Mouse (Mus musculus): ENCODE measurements around the gene Sctr. TPM values are rescaled to one million over a fixed set of nuclear protein-coding genes. Genes with fewer than 3 reads are reported as not detected.

Gene Sctr
- polyA plus RNA-seq, 1 experiment from 2014 or later = 0.23 TPM

DNA sequence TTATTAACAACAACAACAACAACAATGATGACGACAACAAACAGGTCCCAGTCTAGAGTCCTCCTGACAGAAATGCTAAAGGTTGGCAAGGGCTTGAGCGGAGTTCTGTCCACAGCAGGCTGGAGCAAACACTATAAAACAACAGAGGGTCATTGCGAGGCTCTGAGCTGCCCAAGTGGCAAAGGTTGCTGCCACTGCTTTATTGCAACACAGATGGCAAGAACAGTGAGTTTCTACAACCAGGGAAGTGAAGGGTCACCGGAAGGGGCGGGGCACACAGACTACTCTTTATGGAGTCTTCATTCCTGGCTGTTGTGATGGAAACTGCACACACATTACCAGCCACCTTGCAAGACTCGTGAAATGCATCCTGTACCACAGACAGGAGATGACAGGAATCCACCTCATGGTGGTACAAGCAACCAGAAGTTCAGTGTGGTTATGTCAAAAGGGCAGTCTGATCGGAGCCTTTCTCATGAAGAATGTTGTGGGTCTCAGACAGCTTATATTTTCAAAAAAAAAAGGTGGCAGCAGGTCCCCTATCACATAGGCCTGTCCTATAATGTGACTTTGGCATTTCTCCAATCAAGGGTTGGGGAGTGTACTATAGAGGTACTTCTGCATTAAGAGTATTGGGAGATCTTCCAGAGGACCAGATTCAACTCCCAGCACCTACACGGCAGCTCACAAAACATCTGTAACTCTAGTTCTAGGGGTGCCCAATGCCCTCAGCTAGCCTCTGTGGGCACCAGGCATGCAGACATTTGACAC lies 93.9 kb downstream of the Sctr start:
- no peak for DNase-seq (ENCODE audit: low spot score)

DNA sequence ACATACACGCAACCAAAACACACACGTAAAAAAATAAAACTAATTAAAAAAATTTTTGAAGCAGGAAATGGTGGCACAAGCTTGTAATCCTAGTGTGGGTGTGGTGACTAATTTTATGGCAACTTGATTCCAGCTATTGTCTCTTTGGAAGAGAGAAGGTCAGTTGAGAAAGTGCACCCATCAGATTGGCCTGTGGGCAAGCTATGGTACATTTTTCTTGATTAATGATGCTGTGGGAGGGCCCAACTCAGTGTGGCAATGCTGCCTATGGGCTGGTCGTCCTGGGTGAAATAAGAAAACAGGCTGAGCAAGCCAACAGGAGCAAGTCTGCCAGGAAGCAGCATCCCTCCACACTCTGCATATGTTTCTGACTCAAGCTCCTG lies 94.5 kb downstream of the Sctr start:
- no peak for DNase-seq (ENCODE audit: low spot score)

DNA sequence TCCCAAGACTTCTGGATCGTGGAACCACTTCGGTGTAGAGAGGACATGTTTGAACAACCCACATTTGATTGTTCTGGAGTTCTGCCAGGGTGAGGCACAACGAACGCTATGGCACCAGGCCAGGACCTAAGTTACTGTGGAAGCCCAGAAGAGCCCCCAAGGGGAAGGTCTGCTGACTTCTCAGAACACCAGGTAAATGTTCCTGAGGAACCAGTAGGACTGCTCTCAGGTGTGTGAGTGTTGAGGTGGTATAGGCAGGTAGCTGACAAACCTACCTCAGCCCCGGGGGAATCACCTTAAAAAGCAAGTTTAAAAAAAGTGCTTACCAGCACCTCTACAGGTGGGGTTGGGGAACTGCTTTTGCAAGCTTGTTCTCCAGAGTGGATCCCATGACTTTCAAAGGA lies 98.9 kb downstream of the Sctr start:
- no peak for DNase-seq (ENCODE audit: low spot score)

DNA sequence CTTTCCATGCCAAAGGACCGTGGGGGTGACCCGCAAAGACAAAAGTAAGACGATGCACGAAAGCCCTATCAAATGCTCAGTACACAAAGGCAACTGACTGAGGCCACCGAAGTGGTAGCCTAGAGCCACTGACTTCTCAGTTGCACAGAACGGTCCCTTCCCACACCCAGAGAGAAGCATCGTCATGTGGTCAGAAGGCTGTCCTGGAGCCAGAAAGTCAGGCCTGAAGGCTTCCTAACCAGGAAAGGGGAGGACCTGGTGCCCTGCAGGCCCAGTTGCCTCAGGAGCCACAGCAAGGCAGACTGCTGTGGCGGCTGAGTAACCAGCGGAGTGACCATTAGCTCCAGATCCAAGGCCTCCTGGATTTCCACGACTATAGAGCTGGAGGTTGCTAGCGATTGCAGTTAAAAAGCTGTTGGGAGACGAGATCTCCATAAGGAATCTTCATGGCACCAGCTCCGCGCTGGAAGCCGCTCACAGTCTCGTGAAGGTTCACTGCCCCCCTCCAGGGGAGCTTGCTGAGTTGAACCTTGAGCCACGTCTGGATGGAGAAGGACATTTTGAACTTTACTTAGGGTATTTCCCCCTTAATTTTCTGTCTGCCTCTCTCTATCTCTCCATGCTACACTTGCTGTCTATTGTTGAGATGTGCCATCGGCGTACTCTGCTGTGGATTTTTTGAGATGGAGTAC lies 103.2 kb downstream of the Sctr start:
- no peak for DNase-seq (ENCODE audit: low spot score)

DNA sequence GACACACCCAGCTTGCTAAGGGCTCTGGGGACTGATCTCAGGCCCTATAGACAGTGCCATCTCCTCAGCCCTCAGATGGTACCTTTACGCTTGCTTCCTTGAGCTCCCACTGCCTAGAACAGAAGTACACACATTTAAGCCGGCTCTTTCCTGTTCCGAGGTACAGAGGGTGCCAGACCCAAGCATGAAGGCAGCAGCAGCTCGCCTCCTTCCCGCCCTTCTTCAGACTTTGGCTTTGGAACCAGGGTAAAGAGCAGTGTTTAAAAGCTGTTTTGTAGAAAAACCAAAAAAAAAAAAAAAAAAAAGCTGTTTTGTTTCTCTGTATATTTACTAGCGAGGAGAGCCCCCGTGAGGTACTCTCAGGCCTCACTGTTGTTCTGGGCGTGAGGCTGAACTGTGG lies 105.1 kb downstream of the Sctr start:
- DNase-seq (ENCODE audit: low spot score) = no peak

DNA sequence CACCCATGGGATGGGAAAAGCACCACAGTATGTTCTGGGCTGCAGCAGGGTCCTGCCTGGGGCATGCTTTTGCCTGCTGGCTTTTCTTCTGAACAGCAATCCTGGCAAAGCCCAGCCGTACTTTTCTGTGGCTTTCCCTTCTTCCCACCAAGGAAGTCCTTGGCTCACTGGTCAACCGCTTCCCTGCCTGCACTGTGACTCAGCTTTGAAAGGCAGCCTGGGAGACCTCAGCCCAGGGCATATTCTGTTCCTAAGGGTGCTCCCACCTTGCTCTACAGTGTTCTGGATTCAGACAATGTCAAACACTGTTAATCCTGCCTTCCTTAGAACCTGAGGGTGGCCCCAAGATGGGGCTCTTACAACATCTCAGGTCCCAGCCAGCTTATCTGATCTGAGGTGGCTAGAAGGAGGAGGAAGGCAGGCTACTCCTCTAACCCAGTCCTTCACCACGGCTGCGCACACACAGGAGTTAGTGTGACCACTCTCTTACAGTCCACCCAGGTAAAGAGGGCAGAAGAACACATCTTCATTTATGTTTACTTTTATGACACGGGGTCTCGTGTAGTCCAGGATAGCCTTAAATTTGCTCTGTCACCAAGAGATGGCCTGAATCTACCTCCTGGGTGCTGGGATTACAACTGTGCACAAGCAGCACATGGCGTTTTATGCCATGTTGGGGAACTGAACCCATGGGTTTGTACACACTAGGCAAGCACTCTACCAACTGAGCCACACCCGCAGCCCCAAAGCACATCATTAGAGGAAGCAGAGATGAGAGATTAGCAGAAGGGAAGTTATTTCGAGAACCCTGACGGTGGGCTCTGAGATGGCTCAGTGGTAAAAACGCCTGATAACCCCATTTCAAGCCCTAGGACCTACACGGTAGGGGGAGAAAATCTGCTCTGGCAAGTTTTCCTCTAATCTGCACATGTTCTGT lies 105.8 kb downstream of the Sctr start:
- no peak for DNase-seq (ENCODE audit: low spot score)

Other genes with a start within 250 kb of the Sctr start
- 4.5 and 4.8 TPM in 2 replicates for gene Ptpn4, start 169.3 kb upstream of the Sctr start, polyA plus RNA-seq (2015; fragmentation: Nextera tagmentation; extraction: Ambion mirVana)
- gene Tmem177, start 93.7 kb upstream of the Sctr start, polyA plus RNA-seq (2015; fragmentation: Nextera tagmentation; extraction: Ambion mirVana) = 5.7 and 6.2 TPM in 2 replicates
- 0.07 TPM in 1 of 2 replicates, not detected in the other for gene Cfap221, start 9.7 kb upstream of the Sctr start, polyA plus RNA-seq (2015; fragmentation: Nextera tagmentation; extraction: Ambion mirVana)
- gene Tmem37, start 67.2 kb downstream of the Sctr start, polyA plus RNA-seq (2015; fragmentation: Nextera tagmentation; extraction: Ambion mirVana) = 11.3 and 11.4 TPM in 2 replicates
- gene Dbi, start 114.2 kb downstream of the Sctr start, polyA plus RNA-seq (2015; fragmentation: Nextera tagmentation; extraction: Ambion mirVana) = 518 and 575 TPM in 2 replicates
- gene 3110009E18Rik, start 114.3 kb downstream of the Sctr start, polyA plus RNA-seq (2015; fragmentation: Nextera tagmentation; extraction: Ambion mirVana) = 55.5 and 56.4 TPM in 2 replicates

Measured in thymus, postnatal 0 days (tissue).